Mouse (Mus musculus): Measurements from ENCODE around the gene Trmo.

The Trmo gene

DNA sequence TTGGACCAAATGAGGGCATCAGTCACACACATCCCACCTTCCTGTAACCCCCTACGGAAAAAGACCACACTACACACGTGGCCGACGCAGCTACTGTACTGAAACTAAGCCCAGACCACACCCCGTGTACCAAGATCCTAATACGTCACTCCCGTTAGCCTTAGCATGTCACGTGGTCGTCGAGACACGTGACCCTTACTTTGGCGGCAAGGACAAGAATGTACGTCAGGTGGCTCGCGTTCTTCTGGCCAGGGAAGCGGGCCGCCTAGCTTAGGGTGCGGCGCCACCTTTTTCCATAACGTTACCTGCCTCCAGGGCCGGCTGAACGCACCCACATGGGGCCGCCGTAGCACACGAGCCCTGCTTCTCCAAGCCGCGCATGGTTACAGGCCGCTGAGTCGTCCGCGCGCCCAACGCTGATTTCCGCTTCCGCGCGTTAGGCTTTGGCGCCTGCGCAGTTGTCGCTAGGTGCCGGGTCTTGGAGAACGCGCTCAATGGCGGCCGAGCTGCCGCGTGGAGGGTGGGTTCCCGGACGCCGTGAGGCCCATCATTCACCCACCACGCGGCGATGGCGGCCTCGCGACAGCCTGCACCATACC is at the start of gene Trmo:
Trmo (minus strand) TSS at position 425 of the 599 bp plus-strand sequence.
- peak; percentile 91 for DNase-seq (ENCODE audit: low spot score)

DNA sequence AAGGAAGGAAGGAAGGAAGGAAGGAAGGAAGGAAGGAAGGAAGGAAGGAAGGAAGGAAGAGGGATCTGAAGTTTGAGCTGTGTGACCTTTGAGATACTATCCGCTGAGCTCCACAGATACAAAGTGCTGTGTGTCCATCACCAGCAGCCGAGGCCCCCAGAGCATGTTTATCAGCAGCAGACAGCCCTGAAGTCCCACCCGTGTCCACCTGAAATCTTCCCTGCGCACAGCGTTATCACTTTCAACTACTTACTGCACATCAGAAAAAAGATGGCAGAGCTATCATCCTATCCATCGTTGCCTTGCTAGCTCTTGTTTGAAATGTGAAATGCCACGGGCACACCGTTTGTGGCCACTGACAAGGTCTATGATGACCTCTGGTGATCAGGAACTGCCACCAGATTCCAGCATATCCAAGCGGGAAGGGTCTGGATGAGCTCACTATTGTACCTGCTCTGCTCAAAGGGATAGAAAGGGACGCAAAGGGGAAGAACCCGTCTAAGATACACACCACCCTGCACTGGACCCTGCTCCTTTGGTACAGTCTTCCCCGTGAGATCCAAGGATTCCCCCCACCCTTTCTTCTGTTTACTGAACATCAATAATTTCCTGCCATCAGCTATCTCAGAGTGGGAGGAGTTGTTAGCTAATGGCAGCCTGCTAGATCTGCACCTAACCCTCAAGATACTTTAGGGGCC is 43.3 kb upstream of the Trmo start:
- no peak for DNase-seq (ENCODE audit: low spot score)

DNA sequence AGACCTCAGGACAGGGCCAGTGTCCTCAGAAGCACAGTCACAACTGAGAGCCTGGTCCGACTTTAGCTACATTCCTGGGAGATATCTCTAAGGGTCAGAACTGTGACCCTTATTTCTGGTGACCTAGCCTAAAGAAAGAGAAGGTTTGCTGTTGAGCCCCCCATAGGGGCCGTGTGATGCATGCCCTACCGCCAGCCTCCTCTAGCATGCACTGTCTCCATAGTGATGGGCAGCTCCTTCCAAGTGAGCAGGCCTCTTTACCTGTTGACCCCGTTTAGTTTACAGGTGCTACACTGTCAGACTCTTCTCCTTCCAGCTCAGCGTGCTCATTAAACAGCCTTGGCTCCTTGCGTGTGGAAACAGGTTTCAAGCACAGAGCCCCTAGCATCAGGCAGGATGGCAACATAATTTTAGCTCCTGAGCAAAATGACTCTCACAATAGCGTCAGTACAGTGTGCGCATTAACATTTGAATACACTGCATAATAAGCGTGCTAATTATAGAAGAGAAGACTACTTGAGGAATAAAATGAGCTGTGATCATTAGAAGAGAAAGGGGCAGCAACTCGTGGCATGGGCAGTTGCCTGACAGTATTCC is 39.8 kb upstream of the Trmo start:
- no peak for DNase-seq (ENCODE audit: low spot score)

DNA sequence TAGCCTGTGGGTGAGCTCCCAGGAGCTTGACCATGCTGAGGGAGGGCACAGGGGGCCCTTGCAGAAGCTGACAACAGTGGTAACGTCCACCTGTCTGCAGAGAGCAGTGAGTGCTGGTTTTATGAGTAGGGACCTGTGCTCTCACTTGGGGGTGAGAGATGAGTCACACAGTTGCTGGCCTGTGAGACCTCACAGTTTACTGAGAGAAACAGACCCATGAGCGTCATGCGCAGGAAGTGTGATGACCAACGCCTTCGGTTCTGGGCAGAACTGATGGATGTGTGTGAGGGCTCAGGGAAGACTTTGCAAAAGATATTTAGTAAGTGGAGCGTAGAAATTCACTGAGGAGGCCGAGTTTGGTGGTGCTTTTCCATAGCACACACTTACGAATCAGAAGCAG is 33.4 kb upstream of the Trmo start:
- no peak for DNase-seq (ENCODE audit: low spot score)

DNA sequence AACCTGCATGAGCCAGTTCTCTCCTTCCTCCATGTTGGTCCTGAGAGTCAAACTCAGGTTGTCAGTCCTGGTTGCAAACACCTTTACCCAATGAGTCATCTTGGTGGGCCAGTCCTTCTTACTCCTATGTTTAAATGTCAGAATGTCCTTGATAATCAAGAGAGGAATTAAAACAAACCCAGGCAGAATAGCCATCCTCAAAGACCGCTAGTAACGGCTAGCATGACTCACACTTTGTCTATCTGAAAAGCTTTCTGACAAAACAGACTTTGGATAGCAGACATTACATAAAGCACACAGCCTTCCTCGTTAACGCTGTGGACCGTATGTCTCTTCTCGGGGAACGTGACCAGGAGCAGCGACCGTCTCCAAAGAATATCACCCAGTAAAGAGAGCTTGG is 29.6 kb upstream of the Trmo start:
- DNase-seq (ENCODE audit: low spot score), result no peak

DNA sequence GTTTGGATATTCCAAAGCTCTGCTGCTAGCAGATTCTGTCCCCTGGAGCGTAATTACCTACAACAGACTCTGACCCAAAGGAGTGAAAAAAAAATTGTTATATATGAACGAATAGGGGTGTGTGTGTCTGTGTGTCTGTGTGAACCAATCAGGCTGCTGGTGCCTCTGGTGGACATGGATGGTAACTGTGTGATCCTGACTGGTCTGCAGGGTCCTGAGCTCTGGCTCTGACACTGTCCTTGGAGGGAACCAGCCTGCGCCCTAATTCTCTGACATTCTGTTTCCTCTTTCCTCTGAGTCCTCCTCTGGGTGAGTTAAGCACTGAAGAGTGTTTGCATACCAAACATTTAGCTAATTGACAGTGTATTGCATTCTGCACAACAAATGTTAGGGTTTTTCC is 28.3 kb upstream of the Trmo start:
- no peak for DNase-seq (ENCODE audit: low spot score)

DNA sequence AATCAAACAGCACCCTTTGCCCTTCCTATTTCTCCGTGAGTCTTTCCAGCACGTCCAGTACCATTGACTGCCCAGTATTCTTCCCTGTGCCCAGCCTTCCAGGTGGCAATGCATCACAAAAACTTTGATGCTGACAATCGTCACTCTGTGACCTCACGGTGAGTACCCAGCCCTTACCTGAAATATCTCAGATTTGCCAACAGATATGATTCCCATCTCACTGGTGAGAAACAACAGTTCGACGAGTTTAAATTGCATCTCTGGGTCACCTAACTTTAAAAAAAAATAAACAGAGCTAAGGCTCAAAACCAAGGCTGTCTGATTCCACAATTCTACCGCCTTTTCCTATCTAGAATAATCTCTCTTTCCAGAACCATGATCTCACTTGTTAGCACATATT is 24.2 kb upstream of the Trmo start, which contains the start of gene Hemgn:
Hemgn (minus strand) TSS at position 101 of the 400 bp plus-strand sequence.
- no peak for DNase-seq (ENCODE audit: low spot score)

DNA sequence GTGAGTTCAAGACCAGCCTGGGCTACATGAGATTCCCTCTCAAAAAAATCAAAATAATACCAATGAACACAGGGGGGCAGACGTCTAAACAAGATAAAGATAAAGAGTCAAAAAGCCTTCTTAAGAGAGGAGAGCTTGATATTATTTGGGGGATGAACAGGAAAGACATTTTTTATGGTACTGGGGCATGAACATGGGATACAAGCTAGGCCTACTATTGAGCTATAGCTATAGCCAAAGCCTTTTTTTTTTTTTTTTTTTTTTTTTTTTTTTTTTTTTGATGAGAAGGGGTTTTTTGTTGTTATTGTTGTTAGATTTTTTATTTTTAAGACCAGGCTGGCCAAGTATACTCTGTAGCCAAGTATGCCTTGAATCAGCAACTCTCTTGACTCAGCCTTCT is 22.9 kb upstream of the Trmo start:
- DNase-seq (ENCODE audit: low spot score), result no peak

DNA sequence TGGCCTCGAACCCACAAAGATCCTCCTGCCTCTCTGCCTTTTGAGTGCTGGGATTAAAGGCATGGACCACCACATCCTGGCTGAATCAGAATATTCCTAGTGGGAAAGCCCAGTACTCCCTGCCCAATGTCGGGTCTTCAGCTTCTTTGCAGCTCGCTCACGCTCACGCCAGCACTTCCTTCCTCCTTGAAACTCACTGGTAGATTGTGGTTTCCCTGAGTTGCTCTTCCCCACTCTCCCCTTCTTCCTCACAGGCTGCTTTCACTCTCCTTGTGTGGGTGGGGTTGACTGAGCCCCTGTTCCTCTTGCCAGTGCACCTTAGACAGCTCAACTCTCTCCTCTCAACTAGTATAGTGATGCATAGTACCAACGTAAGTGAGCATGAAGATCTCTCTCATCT is 22.3 kb upstream of the Trmo start:
- no peak for DNase-seq (ENCODE audit: low spot score)

DNA sequence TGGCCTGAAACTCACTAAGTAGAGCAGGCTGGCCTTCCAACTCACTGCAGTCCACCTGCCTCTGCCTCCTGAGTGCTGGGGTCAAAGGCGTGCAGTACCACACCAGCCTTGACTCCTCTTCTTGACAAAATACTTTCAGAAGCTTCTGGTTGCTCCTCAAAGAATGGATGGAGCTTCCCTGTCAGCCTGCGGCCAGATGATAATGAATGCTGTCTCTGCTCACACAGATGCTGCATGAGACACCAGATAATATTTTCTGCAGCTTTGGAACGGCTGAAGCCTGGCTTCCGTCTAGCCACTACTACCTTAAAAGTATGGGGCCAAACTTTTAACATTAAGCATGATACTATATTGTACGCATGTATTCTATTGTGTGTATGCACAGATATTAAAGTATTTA is 21.4 kb upstream of the Trmo start:
- DNase-seq (ENCODE audit: low spot score), result no peak

DNA sequence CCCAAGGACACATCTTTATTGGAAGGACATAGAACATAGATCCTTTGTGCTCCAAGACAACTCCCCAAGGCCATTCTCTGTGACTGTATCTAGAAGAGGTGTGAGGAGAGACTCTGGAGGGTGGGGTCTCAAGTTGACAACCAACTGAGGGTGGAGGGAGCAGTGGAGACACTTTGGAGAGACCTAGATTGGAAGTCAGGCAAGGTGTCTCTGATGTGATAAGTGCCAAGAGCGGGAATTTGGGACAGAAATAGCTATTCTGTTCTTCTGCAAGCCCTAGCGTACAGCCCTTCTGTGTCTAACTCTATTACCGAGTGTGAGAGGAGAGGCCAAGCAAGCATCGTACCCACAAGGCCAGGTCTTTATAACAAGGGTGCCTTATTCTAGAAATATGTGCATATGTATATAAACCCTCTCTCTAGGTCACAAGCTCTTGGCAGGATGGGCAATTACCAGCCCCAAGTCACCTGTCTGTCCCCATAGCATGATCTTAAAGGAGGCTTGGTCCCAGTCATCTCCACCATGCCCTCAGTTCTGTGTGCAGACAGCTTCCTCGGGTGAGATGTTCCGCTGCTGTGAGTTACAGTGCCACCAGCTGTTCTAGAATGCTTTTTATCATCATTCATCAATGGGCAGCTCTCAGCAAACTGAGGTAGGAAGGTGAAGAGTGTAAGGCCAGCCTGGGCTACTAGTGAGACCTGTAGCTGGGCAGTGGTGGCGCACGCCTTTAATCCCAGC is 17.9 kb upstream of the Trmo start:
- DNase-seq (ENCODE audit: low spot score), result no peak

DNA sequence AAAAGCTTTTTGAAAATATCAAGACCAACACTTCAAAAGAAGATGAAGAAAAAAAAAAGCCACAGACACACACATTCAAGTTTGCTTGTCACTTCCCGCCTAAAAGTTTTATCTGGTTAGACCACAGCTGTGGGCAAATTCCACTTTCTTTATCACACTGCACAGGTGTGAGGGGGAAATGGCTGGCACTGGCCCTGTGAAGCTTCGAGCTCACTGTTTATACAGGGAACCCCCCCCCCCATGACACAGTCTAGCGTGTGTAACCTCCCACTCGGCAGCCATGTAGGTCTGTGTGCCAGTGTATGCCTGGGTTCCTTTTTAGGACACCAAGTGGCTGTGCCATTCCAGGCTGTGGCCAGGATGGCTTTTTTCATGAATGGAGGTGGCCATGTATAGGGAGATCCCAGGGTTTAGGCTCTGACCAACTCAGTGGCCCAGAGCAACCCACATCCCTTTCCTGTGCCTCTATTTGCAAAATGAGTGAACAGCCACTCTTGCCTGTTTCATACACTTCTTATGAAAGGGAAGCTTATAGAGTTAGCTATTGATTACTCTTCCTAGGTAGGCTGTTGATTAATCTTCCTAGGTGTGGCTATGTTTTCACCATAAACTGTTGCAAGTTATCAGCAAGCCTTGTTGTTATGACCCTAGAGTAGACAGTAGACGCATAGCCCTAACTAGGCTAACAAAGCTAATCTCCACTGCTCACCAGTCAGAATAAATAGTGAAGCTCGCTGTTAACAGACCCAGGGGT is 15.0 kb upstream of the Trmo start:
- no peak for DNase-seq (ENCODE audit: low spot score)

DNA sequence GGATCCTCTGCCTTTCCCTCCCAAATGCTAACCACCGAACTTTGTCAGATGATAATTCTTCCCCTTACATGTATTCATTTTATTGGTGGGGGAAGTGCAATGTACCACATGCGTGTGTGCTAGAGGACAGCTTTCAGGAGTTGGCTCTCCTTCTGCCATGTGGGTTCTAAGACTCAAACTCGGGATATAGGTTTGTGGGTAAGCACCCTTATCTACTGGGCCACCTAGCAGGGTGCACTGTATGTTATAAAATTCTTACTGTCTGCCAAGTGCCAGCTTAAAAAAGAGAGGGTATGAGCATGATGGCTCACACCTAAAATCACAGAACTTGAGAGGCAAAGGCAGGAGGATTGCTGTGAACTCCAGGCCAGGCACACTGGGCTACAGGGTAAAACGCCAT is 9.6 kb upstream of the Trmo start:
- DNase-seq (ENCODE audit: low spot score), result no peak

DNA sequence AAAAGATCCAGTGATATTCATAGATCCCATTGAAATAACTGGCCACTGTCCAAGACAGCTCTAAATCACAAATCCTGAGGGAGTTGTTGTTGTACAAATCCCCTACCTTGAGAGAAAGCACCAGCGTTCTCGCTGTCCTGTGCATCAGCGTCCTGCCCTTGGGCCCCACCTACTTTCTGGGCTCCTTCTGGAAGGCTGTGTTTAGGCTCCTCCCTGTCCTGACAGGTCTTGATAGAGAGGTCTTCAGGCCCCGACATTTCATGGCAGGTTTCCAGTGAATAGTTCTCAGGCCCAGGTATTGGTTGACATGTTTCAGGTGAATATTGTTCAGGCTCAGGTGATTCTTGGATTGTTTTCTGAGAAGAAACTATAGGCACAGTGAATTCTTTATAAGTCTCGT is 6.5 kb upstream of the Trmo start:
- no peak for DNase-seq (ENCODE audit: low spot score)

DNA sequence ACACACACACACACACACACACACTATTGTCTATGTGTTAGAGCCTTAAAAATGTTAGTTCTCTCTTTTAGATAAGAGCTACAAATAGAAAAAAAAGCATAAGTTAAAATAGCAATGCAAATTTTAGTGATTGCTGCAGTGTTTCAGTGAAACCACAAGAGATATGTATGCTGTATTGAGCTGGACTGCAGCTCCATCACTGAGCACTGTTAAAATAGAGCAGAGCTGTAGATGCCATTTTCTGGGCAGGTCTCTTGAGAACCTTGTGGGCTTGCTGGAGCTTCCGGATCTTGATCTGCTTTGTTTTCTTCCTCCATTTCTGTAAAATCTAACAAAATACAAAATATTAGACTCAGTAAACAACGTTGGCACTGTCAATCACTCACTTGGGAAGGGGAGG is 5.2 kb upstream of the Trmo start:
- no peak for DNase-seq (ENCODE audit: low spot score)

DNA sequence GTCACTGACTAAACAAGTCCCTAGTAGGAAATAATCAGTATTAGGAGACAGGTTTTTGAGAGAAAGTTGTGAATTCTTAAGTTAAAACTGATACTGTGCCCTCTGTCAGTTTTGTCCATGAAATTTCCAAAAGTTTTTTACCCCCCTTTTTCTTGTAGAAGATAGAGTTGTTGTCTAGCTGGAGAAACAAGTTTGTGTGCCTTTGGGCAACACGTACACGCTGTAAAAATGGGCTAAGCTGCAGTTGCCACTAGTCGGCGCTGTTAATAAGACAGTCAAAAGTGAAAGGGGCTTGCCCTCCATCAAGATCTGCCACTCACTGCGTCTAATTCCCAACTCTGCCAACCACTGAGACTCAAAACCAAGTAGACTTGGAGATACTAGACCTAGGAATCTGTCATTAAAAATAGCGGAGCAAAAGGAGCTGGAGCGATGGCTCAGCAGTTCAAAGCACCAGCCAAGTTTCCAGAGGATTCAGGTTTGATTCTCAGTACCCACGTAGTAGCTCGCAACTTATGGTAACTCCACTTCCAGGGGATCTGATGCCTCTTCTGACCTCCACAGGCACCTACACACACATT is 1.2 kb upstream of the Trmo start:
- DNase-seq (ENCODE audit: low spot score), result peak; percentile 73

DNA sequence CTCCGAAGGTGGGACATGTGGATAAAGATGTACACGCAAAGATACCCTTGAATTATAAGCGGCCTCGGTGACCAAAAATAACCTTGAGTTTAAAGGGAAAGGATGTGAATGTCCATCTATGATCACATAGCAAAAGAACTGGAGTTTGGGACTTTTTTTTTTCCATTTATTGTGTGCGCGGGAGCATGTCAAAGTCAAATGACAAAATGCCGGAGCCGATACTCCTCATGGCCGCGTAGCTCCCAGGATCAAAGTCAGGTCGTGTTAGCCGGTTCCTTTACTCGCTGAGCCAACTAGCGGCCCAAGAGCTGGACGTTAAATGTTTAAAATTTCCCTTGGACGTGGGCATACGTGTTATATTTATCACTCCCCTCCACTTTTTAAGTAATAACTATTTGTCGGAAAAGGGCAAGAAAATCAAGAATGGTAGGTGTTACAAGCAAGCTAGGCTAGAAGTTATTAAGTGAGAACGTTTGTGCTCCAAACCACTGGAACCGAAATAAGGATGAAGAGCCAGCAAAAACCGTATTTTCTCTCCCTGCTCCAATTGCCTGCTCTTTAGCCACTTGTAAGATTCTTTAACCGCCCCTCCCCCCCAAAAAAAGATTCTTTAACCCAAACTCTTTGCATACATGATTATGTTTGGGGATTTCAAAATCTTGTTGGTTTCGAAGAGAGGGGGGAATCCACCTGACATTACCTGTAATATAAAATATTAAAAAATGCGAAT is 540 bp upstream of the Trmo start:
- no peak for DNase-seq (ENCODE audit: low spot score)

DNA sequence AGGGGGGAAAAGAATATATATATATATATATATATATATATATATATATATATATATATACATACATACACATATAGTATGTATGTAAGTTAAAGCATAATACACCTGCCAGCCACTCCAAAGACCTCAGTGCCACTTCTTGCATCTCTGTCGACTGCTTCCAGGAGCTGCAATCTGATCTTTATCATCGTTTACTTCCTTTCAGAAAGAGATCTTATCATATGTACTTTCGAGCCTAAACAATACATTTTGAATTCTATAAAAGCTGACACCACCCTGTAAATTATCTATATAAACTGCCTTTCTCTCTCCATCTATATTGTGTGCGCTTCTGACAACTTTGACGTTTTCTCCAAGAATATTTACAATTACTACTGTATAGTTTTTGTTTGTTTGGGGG is 681 bp downstream of the Trmo start:
- no peak for DNase-seq (ENCODE audit: low spot score)

DNA sequence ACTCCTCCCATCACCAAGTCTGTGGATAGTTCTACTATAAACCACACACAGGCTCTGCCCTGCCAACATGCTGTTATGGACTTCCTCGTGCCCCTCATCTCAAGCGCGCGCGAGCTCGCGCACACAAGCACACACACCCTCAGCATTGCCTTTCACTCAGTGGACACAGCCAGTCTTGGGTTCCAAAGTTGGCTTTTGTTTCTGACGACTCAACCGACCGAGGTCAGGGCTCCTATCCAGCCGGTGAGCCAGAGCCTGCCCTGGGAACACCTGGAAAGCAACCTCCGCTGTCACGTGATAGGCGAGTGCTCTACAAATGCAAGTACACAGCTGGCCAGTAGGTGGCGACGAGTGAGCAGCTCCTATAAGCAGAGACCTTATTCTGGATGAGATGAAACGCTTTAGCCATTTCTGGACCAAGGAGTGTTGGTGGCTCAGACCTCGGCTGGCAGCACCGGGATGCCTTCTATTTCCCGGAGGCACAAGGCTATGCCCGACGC is 14.3 kb downstream of the Trmo start:
- DNase-seq (ENCODE audit: low spot score), result peak; percentile 65

DNA sequence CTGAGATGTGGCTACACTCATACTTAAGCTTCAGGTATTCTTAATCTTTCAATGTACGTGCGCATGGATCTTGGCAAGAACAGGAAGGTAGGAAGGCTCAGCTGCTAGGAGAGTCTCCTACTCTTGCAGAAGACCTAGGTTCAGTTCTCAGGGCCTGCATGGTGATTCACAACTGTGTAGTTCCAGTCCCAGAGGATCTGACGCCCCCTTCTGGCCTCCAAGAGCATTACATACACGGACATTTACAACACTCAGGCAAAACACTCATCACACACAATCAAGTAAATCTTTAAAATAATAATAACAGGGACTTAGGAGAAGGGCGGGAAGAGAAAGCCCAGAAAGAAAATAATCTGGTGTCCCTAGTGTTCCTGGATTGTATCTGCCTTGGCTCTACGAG is 14.8 kb downstream of the Trmo start:
- DNase-seq (ENCODE audit: low spot score), result no peak

DNA sequence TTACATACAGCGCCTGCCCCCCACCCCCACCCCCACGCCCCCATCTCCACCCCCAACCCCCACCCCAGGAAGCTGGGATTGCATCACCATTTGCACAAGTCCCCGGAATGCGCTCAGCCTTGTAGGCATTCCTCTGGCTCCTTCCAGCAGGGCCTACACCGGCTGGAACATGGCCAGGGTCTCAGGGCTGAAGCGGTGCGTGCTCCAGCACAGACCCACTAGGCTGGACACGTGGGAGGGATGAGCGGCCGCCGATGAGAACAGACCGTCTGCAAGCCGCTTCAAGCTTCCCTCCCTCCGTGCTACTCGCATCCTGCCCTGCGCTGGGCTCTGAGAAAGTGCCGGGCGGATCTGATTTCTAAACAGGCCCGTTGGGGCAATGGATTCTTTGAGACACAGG is 18.2 kb downstream of the Trmo start:
- peak; percentile 58 for DNase-seq (ENCODE audit: low spot score)

Data from ovary, postnatal 14 days (tissue).